Mouse (Mus musculus): ENCODE results near the gene Hoxb6. TPM values are rescaled to one million over a fixed set of nuclear protein-coding genes. Genes with fewer than 3 reads are reported as not detected.
A peak's percentile ranks its signal among the peaks of the same experiment; 100 is the strongest.

Gene Hoxb6
- 0.73 and 1.2 TPM in 2 replicates for polyA plus RNA-seq (2014; fragmentation: Nextera tagmentation; extraction: Ambion mirVana)

- H3K27me3 ChIP-seq (ENCODE audit: control insufficient read depth, insufficient read depth, low read length): peaks cover 96% of the 10 kb centered on the region
- DNase-seq (ENCODE audit: low spot score) (no peak), ATAC-seq (replicated peaks; ENCODE audit: insufficient number of reproducible peaks, low FRiP score, low TSS enrichment, low read depth) (no peak)
- WGBS: 1% methylated on average over 22 of the region's 22 CpGs
- H3K9me3 ChIP-seq (replicated peaks; ENCODE audit: control insufficient read depth, low read length): no peaks in the 10 kb centered on the region
- 0 out of 2 replicates have a peak within 1 kb of the TSS, but pooled peaks have one; percentile 5 for H3K4me3 ChIP-seq (ENCODE audit: low read depth, low read length)
- H3K4me1 ChIP-seq (ENCODE audit: control insufficient read depth, insufficient read depth, low read length): no peaks in the 10 kb centered on the region
- H3K9ac ChIP-seq (replicated peaks; ENCODE audit: low read length): no peak within 1 kb of the TSS
- no peaks in the 10 kb centered on the region for H3K36me3 ChIP-seq (replicated peaks; ENCODE audit: control insufficient read depth, insufficient read depth, low read depth, low read length)
- H3K27ac ChIP-seq (replicated peaks; ENCODE audit: low read depth, low read length): no peak within 1 kb of the TSS
- no peak within 1 kb of the TSS for H3K4me2 ChIP-seq (ENCODE audit: low read depth, low read length)
Observed at GRCm38 (mm10) chr11:96291681-96292564, at the start of gene Hoxb6. Hoxb6 (plus strand) TSS chr11:96292476.

DNA sequence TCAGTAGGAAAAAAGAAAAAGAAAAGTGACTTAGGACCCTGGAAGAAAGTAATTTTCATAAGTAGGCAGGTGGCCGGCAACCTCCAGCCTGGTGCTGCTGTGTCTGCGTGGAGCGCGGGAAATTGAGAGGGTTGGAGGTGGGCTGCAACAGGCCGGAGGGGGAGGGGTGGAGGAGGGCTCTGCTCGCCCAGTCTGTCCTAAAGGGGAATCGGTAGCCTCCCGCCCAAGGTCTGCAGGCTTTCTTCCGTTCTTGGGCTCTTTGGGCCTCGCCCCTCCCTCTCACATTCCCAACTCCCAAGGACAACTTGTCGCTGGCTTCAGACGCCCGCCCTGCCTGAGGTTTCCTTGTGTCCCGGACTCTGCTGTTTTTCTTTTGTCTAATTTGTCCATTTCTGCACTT lies 41.4 kb upstream of the Hoxb6 start:
- ATAC-seq (replicated peaks; ENCODE audit: insufficient number of reproducible peaks, low FRiP score, low TSS enrichment, low read depth): no peak
- no peak overlapping the region for H3K4me3 ChIP-seq (ENCODE audit: low read depth, low read length)
- peaks cover 65% of the 10 kb centered on the region for H3K27me3 ChIP-seq (ENCODE audit: control insufficient read depth, insufficient read depth, low read length)
- no peaks in the 10 kb centered on the region for H3K9me3 ChIP-seq (replicated peaks; ENCODE audit: control insufficient read depth, low read length)
- no peaks in the 10 kb centered on the region for H3K4me1 ChIP-seq (ENCODE audit: control insufficient read depth, insufficient read depth, low read length)
- WGBS: under 1% methylated on average over 14 of the region's 14 CpGs
- H3K9ac ChIP-seq (replicated peaks; ENCODE audit: low read length): no peak overlapping the region
- DNase-seq (ENCODE audit: low spot score): peak; percentile 19
- H3K27ac ChIP-seq (replicated peaks; ENCODE audit: low read depth, low read length): no peak overlapping the region
- H3K36me3 ChIP-seq (replicated peaks; ENCODE audit: control insufficient read depth, insufficient read depth, low read depth, low read length): no peaks in the 10 kb centered on the region
- H3K4me2 ChIP-seq (ENCODE audit: low read depth, low read length): no peak overlapping the region

GRCm38 (mm10) chr11:96251480-96252031 lies 40.7 kb upstream of the Hoxb6 start:
- DNase-seq (ENCODE audit: low spot score) (no peak), ATAC-seq (replicated peaks; ENCODE audit: insufficient number of reproducible peaks, low FRiP score, low TSS enrichment, low read depth) (no peak)
- Histone ChIP-seq H3K27me3 (ENCODE audit: control insufficient read depth, insufficient read depth, low read length) (peaks cover 71% of the 10 kb centered on the region), H3K4me2 (ENCODE audit: low read depth, low read length) (no peak overlapping the region), H3K9ac (replicated peaks; ENCODE audit: low read length) (no peak overlapping the region), H3K36me3 (replicated peaks; ENCODE audit: control insufficient read depth, insufficient read depth, low read depth, low read length) (no peaks in the 10 kb centered on the region), H3K4me1 (ENCODE audit: control insufficient read depth, insufficient read depth, low read length) (no peaks in the 10 kb centered on the region), H3K27ac (replicated peaks; ENCODE audit: low read depth, low read length) (no peak overlapping the region), H3K4me3 (ENCODE audit: low read depth, low read length) (no peak overlapping the region), H3K9me3 (replicated peaks; ENCODE audit: control insufficient read depth, low read length) (no peaks in the 10 kb centered on the region)
- 2% methylated on average over 46 of the region's 46 CpGs for WGBS

DNA sequence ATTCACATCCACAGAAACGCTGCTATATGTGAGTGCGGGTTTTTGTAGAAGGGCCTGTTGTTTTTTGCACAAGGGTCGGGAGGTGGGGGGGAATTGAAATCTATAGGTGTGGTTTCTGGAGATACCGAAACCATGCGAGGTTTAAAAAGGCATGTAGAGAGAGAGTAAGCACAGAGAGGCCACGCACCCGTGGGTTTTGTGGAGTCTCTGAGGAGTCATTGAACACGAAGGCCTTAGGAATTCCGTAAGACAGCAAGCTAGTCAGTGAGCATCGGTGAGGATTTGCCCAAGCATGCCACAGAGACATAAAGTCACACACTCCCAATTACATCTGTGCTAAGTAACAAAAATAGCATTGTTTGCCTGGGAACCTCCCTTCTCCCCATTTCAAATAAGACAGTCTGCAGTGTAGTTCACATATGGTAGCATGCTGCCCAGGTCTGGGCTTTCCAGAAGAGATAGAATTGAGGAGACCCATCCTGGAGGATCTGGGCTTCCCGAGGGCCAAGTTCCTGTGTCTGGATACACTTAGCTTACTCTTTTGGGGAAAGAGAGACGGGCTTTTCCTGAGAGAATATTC lies 39.6 kb upstream of the Hoxb6 start:
- Histone ChIP-seq H3K9ac (replicated peaks; ENCODE audit: low read length) (no peak overlapping the region), H3K4me3 (ENCODE audit: low read depth, low read length) (no peak overlapping the region), H3K27me3 (ENCODE audit: control insufficient read depth, insufficient read depth, low read length) (peaks cover 82% of the 10 kb centered on the region), H3K4me2 (ENCODE audit: low read depth, low read length) (no peak overlapping the region), H3K4me1 (ENCODE audit: control insufficient read depth, insufficient read depth, low read length) (no peaks in the 10 kb centered on the region), H3K9me3 (replicated peaks; ENCODE audit: control insufficient read depth, low read length) (no peaks in the 10 kb centered on the region), H3K36me3 (replicated peaks; ENCODE audit: control insufficient read depth, insufficient read depth, low read depth, low read length) (no peaks in the 10 kb centered on the region), H3K27ac (replicated peaks; ENCODE audit: low read depth, low read length) (no peak overlapping the region)
- ATAC-seq (replicated peaks; ENCODE audit: insufficient number of reproducible peaks, low FRiP score, low TSS enrichment, low read depth): no peak
- WGBS: 2% methylated on average over 12 of the region's 12 CpGs
- no peak for DNase-seq (ENCODE audit: low spot score)

DNA sequence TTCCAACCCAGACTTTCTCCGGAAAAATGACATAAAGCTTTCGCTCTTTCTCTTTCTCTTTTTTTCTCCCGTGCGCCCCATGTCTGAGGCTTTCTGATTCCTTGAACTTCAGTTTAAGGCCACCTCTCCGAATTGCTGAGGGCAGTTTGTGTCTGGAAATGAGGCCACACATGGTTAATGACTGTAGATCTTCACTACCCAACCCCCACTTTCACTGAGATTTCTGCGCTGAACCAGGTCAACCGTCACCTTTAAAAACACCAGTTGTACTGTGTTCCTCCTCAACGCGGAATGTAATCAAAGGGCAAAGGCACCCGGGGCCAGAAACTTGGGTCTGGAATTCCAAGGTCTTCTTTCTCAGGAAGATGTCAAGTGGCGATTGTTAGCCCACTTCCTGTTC lies 38.1 kb upstream of the Hoxb6 start:
- H3K4me1 ChIP-seq (ENCODE audit: control insufficient read depth, insufficient read depth, low read length): no peaks in the 10 kb centered on the region
- no peaks in the 10 kb centered on the region for H3K36me3 ChIP-seq (replicated peaks; ENCODE audit: control insufficient read depth, insufficient read depth, low read depth, low read length)
- no peaks in the 10 kb centered on the region for H3K9me3 ChIP-seq (replicated peaks; ENCODE audit: control insufficient read depth, low read length)
- H3K27ac ChIP-seq (replicated peaks; ENCODE audit: low read depth, low read length): no peak overlapping the region
- H3K9ac ChIP-seq (replicated peaks; ENCODE audit: low read length): no peak overlapping the region
- H3K27me3 ChIP-seq (ENCODE audit: control insufficient read depth, insufficient read depth, low read length): peaks cover 97% of the 10 kb centered on the region
- no peak overlapping the region for H3K4me3 ChIP-seq (ENCODE audit: low read depth, low read length)
- WGBS: under 1% methylated on average over 11 of the region's 11 CpGs
- no peak for ATAC-seq (replicated peaks; ENCODE audit: insufficient number of reproducible peaks, low FRiP score, low TSS enrichment, low read depth)
- DNase-seq (ENCODE audit: low spot score): no peak
- H3K4me2 ChIP-seq (ENCODE audit: low read depth, low read length): no peak overlapping the region

GRCm38 (mm10) chr11:96255111-96255995 lies 36.9 kb upstream of the Hoxb6 start:
- Histone ChIP-seq H3K27ac (replicated peaks; ENCODE audit: low read depth, low read length) (no peak overlapping the region), H3K36me3 (replicated peaks; ENCODE audit: control insufficient read depth, insufficient read depth, low read depth, low read length) (no peaks in the 10 kb centered on the region), H3K27me3 (ENCODE audit: control insufficient read depth, insufficient read depth, low read length) (peaks cover 99% of the 10 kb centered on the region), H3K4me1 (ENCODE audit: control insufficient read depth, insufficient read depth, low read length) (no peaks in the 10 kb centered on the region), H3K9ac (replicated peaks; ENCODE audit: low read length) (no peak overlapping the region), H3K4me3 (ENCODE audit: low read depth, low read length) (no peak overlapping the region), H3K4me2 (ENCODE audit: low read depth, low read length) (no peak overlapping the region), H3K9me3 (replicated peaks; ENCODE audit: control insufficient read depth, low read length) (no peaks in the 10 kb centered on the region)
- 1% methylated on average over 39 of the region's 39 CpGs for WGBS
- DNase-seq (ENCODE audit: low spot score) (no peak), ATAC-seq (replicated peaks; ENCODE audit: insufficient number of reproducible peaks, low FRiP score, low TSS enrichment, low read depth) (no peak)

DNA sequence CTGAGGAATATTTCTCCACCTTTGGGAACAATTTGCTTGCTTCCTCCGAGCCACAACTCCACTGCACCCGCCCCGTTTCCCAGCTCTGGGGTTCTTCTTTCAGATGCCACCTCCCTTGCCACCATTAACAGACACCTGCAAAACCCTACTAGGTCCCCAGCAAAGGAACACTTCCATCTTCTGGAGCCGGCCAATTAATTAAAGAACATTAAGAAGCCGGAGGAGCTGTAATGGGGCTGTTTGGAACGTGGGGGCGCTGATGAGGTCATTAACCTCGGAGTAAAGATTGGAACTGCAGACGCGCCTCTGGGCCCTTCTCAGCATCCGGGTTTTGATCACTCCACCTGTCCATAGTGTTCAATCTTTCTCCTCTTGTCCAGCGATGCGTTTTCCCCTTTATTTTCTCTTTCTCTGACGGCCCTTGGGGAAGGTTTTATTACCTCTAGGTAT lies 36.3 kb upstream of the Hoxb6 start:
- no peaks in the 10 kb centered on the region for H3K4me1 ChIP-seq (ENCODE audit: control insufficient read depth, insufficient read depth, low read length)
- no peaks in the 10 kb centered on the region for H3K9me3 ChIP-seq (replicated peaks; ENCODE audit: control insufficient read depth, low read length)
- DNase-seq (ENCODE audit: low spot score) (no peak), ATAC-seq (replicated peaks; ENCODE audit: insufficient number of reproducible peaks, low FRiP score, low TSS enrichment, low read depth) (no peak)
- H3K36me3 ChIP-seq (replicated peaks; ENCODE audit: control insufficient read depth, insufficient read depth, low read depth, low read length): no peaks in the 10 kb centered on the region
- no peak overlapping the region for H3K4me2 ChIP-seq (ENCODE audit: low read depth, low read length)
- no peak overlapping the region for H3K4me3 ChIP-seq (ENCODE audit: low read depth, low read length)
- no peak overlapping the region for H3K27ac ChIP-seq (replicated peaks; ENCODE audit: low read depth, low read length)
- no peak overlapping the region for H3K9ac ChIP-seq (replicated peaks; ENCODE audit: low read length)
- peaks cover 99% of the 10 kb centered on the region for H3K27me3 ChIP-seq (ENCODE audit: control insufficient read depth, insufficient read depth, low read length)
- 4% methylated on average over 14 of the region's 14 CpGs for WGBS

All from embryonic facial prominence, embryonic 11.5 days (tissue).